Mouse (Mus musculus): Measurements from ENCODE around the gene Gzmm. TPM values are rescaled to one million over a fixed set of nuclear protein-coding genes. Genes with fewer than 3 reads are reported as not detected.
A peak's percentile ranks its signal among the peaks of the same experiment; 100 is the strongest.

The Gzmm gene
- polyA plus RNA-seq, 1 experiment from 2014 or later: 0.15 TPM

DNA sequence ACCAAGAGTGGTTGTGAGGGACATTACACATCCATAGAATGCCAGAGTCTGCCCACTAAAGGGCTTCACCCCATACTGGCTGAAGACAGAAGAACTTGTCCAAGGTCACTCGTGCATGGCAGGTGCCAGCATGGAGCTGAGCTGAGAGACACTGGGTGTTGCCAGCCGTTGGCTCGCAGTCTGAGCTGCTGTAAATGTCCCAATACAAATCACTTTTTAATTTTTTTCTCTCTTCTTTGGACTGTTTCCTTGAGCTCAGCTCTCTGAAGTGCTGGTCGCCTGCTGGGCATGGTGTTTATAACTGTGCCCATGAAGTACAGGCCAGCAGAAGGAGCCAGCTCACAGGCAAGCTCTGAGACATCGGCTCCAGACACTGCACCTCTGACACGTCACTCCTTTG, 34.2 kb downstream of the Gzmm start:
- H3K9me3 ChIP-seq (replicated peaks; ENCODE audit: control insufficient read depth, low read length): no peaks in the 10 kb centered on the region
- ATAC-seq (ENCODE audit: low read depth): no peak

DNA sequence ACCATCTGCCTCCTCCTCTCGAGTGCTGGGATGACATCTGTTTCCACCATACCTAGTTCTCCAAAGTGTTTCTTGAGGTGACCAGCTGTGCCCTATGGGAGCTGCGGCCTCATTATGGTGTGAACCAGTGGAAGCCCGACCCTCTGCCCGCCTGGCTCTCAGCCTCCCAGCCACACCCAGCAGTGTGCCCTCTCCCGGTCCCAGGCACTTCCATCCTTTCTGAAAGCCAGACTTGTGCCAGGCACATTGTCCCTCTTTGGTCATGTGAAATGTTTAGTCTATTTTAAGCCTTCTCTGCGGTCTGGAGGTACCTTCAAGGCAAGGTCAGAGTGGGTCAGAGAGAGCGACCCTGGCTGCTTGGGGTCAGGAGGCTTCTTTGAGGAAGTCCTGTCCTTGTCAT, 34.9 kb downstream of the Gzmm start:
- H3K27ac ChIP-seq (ENCODE audit: low read length): no peak overlapping the region
- H3K4me3 ChIP-seq (ENCODE audit: low read depth, low read length): no peak overlapping the region
- no peaks in the 10 kb centered on the region for H3K36me3 ChIP-seq (ENCODE audit: control insufficient read depth, insufficient read depth)
- WGBS (ENCODE audit: insufficient replicate concordance): 63% methylated on average over 7 of the region's 7 CpGs
- no peaks in the 10 kb centered on the region for H3K4me1 ChIP-seq (ENCODE audit: control insufficient read depth, low read depth, low read length)
- H3K4me2 ChIP-seq (ENCODE audit: low read depth, low read length): no peak overlapping the region
- H3K9me3 ChIP-seq (replicated peaks; ENCODE audit: control insufficient read depth, low read length): no peaks in the 10 kb centered on the region
- H3K27me3 ChIP-seq (ENCODE audit: control insufficient read depth, insufficient read depth, low read depth, low read length): peaks cover 11% of the 10 kb centered on the region
- no peak overlapping the region for H3K9ac ChIP-seq (ENCODE audit: low read depth, low read length)
- no peak for ATAC-seq (ENCODE audit: low read depth)

More for the DNA sequence above, 34.2 kb downstream of the Gzmm start:
- H3K4me3 ChIP-seq (ENCODE audit: low read depth, low read length): no peak overlapping the region
- no peak overlapping the region for H3K4me2 ChIP-seq (ENCODE audit: low read depth, low read length)
- H3K27me3 ChIP-seq (ENCODE audit: control insufficient read depth, insufficient read depth, low read depth, low read length): peaks cover 17% of the 10 kb centered on the region
- 55% methylated on average over 6 of the region's 6 CpGs for WGBS (ENCODE audit: insufficient replicate concordance)
- no peaks in the 10 kb centered on the region for H3K36me3 ChIP-seq (ENCODE audit: control insufficient read depth, insufficient read depth)
- no peak overlapping the region for H3K9ac ChIP-seq (ENCODE audit: low read depth, low read length)
- H3K4me1 ChIP-seq (ENCODE audit: control insufficient read depth, low read depth, low read length): no peaks in the 10 kb centered on the region
- H3K27ac ChIP-seq (ENCODE audit: low read length): no peak overlapping the region

DNA sequence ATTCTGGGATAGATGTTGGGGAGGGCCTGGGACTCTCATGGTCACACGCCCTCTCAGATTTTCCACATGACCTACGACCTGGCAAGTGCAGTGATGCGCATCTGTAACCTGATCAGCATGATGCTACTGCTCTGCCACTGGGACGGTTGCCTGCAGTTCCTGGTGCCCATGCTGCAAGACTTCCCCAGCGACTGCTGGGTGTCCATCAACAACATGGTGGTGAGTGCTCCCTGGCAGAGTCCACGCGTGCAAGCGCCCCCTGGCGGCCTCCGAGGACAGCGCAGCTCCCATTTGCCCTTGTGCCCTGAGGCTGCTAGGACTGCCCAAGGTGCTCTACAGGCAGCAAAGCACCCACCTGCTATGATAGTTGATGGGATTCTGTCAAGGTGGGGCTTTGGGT, 37.3 kb downstream of the Gzmm start:
- Histone ChIP-seq H3K36me3 (ENCODE audit: control insufficient read depth, insufficient read depth) (no peaks in the 10 kb centered on the region), H3K9me3 (replicated peaks; ENCODE audit: control insufficient read depth, low read length) (no peaks in the 10 kb centered on the region), H3K4me1 (ENCODE audit: control insufficient read depth, low read depth, low read length) (no peaks in the 10 kb centered on the region), H3K27ac (ENCODE audit: low read length) (no peak overlapping the region), H3K27me3 (ENCODE audit: control insufficient read depth, insufficient read depth, low read depth, low read length) (no peaks in the 10 kb centered on the region; the same call in 1 of the 2 replicates), H3K9ac (ENCODE audit: low read depth, low read length) (no peak overlapping the region), H3K4me2 (ENCODE audit: low read depth, low read length) (no peak overlapping the region), H3K4me3 (ENCODE audit: low read depth, low read length) (no peak overlapping the region)
- 31% methylated on average over 11 of the region's 11 CpGs for WGBS (ENCODE audit: insufficient replicate concordance)
- peak; percentile 68; the same call in 1 of the 2 replicates for ATAC-seq (ENCODE audit: low read depth)

DNA sequence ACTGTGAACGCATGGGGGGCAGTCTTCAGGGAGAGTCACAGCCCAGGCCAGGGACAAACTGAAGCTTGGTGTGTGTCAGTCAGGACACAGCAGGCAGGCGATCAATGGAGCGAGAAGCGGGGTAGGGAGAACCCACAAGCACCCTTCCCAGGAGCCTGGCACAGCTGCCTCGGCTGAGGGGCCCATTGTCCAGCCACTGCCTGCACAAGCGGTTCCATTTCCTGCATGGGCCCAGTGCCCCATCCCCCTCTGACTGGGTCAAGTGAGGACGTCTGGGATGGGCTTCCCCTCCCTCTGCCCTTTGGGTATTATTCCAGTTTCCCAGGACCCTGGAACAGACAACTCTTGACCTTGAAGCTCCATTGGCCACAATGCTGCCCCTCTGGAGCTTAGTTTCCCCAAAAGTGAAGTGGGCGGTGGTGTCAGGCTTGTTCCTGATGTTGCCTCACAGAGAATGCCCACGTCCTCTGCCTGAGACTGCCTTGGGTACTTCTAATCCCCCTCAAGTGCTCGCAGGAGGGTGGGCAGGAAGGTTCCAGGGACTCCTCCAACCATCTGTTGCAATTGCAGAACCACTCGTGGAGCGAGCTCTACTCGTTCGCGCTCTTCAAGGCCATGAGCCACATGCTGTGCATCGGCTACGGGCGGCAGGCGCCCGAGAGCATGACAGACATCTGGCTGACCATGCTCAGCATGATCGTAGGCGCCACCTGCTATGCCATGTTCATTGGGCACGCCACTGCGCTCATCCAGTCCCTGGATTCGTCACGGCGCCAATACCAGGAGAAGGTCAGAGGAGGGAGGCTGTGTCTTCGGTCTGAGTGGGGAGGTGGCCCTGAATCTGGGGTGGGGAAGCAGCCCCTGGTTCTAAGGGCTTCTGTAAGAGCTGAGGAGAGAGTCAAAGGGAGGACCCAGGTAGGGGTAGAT, 39.8 kb downstream of the Gzmm start:
- H3K9ac ChIP-seq (ENCODE audit: low read depth, low read length): no peak overlapping the region
- H3K36me3 ChIP-seq (ENCODE audit: control insufficient read depth, insufficient read depth): no peaks in the 10 kb centered on the region
- no peak overlapping the region for H3K27ac ChIP-seq (ENCODE audit: low read length)
- no peaks in the 10 kb centered on the region for H3K9me3 ChIP-seq (replicated peaks; ENCODE audit: control insufficient read depth, low read length)
- H3K4me3 ChIP-seq (ENCODE audit: low read depth, low read length): no peak overlapping the region
- no peaks in the 10 kb centered on the region for H3K4me1 ChIP-seq (ENCODE audit: control insufficient read depth, low read depth, low read length)
- no peak for ATAC-seq (ENCODE audit: low read depth)
- no peak overlapping the region for H3K4me2 ChIP-seq (ENCODE audit: low read depth, low read length)
- no peaks in the 10 kb centered on the region for H3K27me3 ChIP-seq (ENCODE audit: control insufficient read depth, insufficient read depth, low read depth, low read length)
- 54% methylated on average over 28 of the region's 28 CpGs for WGBS (ENCODE audit: insufficient replicate concordance)

DNA sequence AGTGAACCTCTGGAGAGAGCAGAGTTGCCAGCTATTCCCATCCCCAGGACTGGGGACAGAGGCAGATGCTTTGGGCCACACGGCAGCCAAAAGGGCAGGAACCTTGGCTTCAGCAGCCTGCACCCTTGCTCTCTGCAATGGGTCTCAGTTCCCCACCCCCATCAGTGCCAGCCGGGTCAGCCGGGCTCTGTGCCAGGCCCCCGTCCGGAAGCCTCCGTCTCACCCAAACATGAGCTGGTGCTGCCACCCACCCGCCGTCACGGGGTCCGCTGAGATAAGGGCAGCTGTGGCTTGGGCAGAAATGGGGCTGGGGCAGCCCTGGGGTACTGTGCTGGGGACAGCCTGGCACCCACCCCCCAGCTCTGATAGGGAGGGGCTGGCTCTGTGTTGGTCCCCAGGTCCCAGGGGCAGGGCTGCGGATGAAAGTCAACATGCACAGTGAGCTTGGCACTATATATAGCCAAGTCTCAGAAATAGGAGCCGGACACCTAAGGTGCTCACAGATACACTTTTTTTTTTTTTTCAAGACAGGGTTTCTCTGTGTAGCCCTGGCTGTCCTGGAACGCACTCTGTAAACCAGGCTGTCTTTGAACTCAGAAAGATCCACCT, 40.6 kb downstream of the Gzmm start:
- H3K4me3 ChIP-seq (ENCODE audit: low read depth, low read length): no peak overlapping the region

DNA sequence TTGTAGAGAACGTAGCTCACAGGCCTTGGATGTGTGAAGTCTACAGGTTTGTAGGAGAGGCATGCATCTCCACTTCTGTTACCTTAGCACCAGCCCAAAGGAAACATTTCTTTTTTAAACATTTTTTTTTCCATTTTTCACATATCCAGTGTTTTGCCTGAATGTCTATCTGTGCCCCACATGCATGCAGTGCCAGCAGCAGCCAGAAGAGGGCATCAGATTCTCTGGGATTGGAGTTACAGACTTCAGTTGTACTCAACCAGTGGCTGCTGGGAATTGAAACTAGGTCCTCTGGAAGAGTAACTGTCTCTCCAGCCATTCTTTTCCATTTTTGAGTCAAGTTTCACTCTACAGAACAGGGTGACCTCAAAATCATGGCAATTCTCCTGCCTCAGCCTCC, 43.7 kb downstream of the Gzmm start:
- WGBS (ENCODE audit: insufficient replicate concordance): 81% methylated on average over 1 of the region's 1 CpGs
- Histone ChIP-seq H3K27ac (ENCODE audit: low read length) (no peak overlapping the region), H3K36me3 (ENCODE audit: control insufficient read depth, insufficient read depth) (peaks cover 17% of the 10 kb centered on the region), H3K4me1 (ENCODE audit: control insufficient read depth, low read depth, low read length) (no peaks in the 10 kb centered on the region), H3K4me2 (ENCODE audit: low read depth, low read length) (no peak overlapping the region), H3K27me3 (ENCODE audit: control insufficient read depth, insufficient read depth, low read depth, low read length) (no peaks in the 10 kb centered on the region), H3K9me3 (replicated peaks; ENCODE audit: control insufficient read depth, low read length) (no peaks in the 10 kb centered on the region), H3K4me3 (ENCODE audit: low read depth, low read length) (no peak overlapping the region), H3K9ac (ENCODE audit: low read depth, low read length) (no peak overlapping the region)
- no peak for ATAC-seq (ENCODE audit: low read depth)

More for the DNA sequence above, 40.6 kb downstream of the Gzmm start:
- no peaks in the 10 kb centered on the region; the same call in 1 of the 2 replicates for H3K36me3 ChIP-seq (ENCODE audit: control insufficient read depth, insufficient read depth)
- 69% methylated on average over 13 of the region's 13 CpGs for WGBS (ENCODE audit: insufficient replicate concordance)
- H3K4me2 ChIP-seq (ENCODE audit: low read depth, low read length): no peak overlapping the region
- no peaks in the 10 kb centered on the region for H3K4me1 ChIP-seq (ENCODE audit: control insufficient read depth, low read depth, low read length)
- ATAC-seq (ENCODE audit: low read depth): no peak
- no peaks in the 10 kb centered on the region for H3K9me3 ChIP-seq (replicated peaks; ENCODE audit: control insufficient read depth, low read length)
- no peak overlapping the region for H3K27ac ChIP-seq (ENCODE audit: low read length)
- H3K9ac ChIP-seq (ENCODE audit: low read depth, low read length): no peak overlapping the region
- no peaks in the 10 kb centered on the region for H3K27me3 ChIP-seq (ENCODE audit: control insufficient read depth, insufficient read depth, low read depth, low read length)

DNA sequence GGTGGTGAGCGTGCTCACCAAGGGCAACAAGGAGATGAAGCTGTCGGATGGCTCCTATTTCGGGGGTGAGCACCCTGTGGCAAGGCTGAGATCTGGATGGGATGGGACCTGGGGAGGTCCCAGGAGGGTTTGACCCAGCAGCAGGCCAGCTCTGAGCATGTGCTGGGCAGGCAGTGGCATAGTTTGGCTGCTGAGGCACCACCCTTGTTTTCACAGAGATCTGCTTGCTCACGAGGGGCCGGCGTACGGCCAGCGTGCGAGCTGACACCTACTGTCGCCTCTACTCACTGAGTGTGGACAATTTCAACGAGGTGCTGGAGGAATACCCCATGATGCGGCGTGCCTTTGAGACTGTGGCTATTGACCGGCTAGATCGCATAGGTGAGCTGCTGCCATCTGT, 45.0 kb downstream of the Gzmm start:
- Histone ChIP-seq H3K36me3 (ENCODE audit: control insufficient read depth, insufficient read depth) (peaks cover 26% of the 10 kb centered on the region), H3K4me3 (ENCODE audit: low read depth, low read length) (no peak overlapping the region), H3K27me3 (ENCODE audit: control insufficient read depth, insufficient read depth, low read depth, low read length) (no peaks in the 10 kb centered on the region), H3K4me2 (ENCODE audit: low read depth, low read length) (no peak overlapping the region), H3K9ac (ENCODE audit: low read depth, low read length) (no peak overlapping the region), H3K4me1 (ENCODE audit: control insufficient read depth, low read depth, low read length) (no peaks in the 10 kb centered on the region), H3K9me3 (replicated peaks; ENCODE audit: control insufficient read depth, low read length) (no peaks in the 10 kb centered on the region), H3K27ac (ENCODE audit: low read length) (no peak overlapping the region)
- ATAC-seq (ENCODE audit: low read depth): no peak
- 90% methylated on average over 15 of the region's 15 CpGs for WGBS (ENCODE audit: insufficient replicate concordance)

DNA sequence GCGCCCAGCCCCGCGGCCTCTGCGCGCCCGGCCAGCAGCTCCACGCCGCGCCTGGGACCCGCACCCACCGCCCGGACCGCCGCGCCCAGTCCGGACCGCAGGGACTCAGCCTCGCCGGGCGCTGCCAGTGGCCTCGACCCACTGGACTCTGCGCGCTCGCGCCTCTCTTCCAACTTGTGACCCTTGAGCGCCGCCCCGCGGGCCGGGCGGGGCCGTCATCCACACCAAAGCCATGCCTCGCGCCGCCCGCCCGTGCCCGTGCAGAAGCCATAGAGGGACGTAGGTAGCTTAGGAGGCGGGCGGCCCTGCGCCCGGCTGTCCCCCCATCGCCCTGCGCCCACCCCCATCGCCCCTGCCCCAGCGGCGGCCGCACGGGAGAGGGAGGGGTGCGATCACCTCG, 46.5 kb downstream of the Gzmm start:
- H3K4me2 ChIP-seq (ENCODE audit: low read depth, low read length): no peak overlapping the region

DNA sequence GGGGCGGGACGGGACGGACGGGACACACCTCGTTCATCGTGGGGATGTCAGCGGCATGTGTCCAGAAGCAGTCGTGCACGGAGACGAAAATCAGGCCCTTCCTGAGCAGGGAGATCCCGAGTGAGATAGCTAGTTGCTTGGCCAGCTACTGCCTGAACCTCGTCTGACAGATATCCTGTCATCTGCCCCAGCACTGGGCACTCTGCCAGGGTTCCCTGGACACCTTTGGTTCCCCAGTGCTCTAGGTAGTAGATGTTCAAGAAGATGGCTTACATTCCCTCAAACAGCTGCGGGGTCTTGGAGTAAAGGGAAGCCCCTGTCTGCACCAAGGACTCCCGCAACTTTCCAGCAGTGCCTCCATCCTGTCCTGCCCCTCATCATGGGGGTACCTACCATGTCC, 47.9 kb downstream of the Gzmm start:
- Histone ChIP-seq H3K4me1 (ENCODE audit: control insufficient read depth, low read depth, low read length) (no peaks in the 10 kb centered on the region), H3K36me3 (ENCODE audit: control insufficient read depth, insufficient read depth) (peaks cover 48% of the 10 kb centered on the region), H3K4me2 (ENCODE audit: low read depth, low read length) (no peak overlapping the region), H3K27me3 (ENCODE audit: control insufficient read depth, insufficient read depth, low read depth, low read length) (no peaks in the 10 kb centered on the region), H3K4me3 (ENCODE audit: low read depth, low read length) (no peak overlapping the region), H3K9ac (ENCODE audit: low read depth, low read length) (no peak overlapping the region), H3K9me3 (replicated peaks; ENCODE audit: control insufficient read depth, low read length) (no peaks in the 10 kb centered on the region), H3K27ac (ENCODE audit: low read length) (no peak overlapping the region)
- no peak for ATAC-seq (ENCODE audit: low read depth)
- 82% methylated on average over 14 of the region's 14 CpGs for WGBS (ENCODE audit: insufficient replicate concordance)

More for the DNA sequence above, 46.5 kb downstream of the Gzmm start:
- Histone ChIP-seq H3K9me3 (replicated peaks; ENCODE audit: control insufficient read depth, low read length) (no peaks in the 10 kb centered on the region), H3K4me3 (ENCODE audit: low read depth, low read length) (no peak overlapping the region), H3K36me3 (ENCODE audit: control insufficient read depth, insufficient read depth) (peaks cover 41% of the 10 kb centered on the region), H3K27me3 (ENCODE audit: control insufficient read depth, insufficient read depth, low read depth, low read length) (no peaks in the 10 kb centered on the region), H3K27ac (ENCODE audit: low read length) (no peak overlapping the region), H3K4me1 (ENCODE audit: control insufficient read depth, low read depth, low read length) (no peaks in the 10 kb centered on the region), H3K9ac (ENCODE audit: low read depth, low read length) (no peak overlapping the region)
- no peak for ATAC-seq (ENCODE audit: low read depth)
- 62% methylated on average over 48 of the region's 52 CpGs for WGBS (ENCODE audit: insufficient replicate concordance)
